Mouse (Mus musculus) kidney, embryonic 14.5 days (tissue): ENCODE measurements around the gene Prdm16. TPM values are rescaled to one million over a fixed set of nuclear protein-coding genes. Genes with fewer than 3 reads are reported as not detected.

Experiments
- ATAC-seq: fragments of 200-750 bp; cut with Nextera tagmentation; 2 replicates; pipeline ENCODE4 v1.8.0; 2017; ENCODE audit warnings: moderate number of reproducible peaks, mild to moderate bottlenecking, moderate TSS enrichment, moderate library complexity; ENCODE audit not compliant: low FRiP score, low TSS enrichment
- H3K27ac ChIP-seq: fragments of 300-500 bp; sonication (generic); 2 replicates; pipeline ENCODE4 v1.5.1; 2014; ENCODE audit warnings: low read depth, mild to moderate bottlenecking, low read length, moderate library complexity, mixed read lengths
- H3K27me3 ChIP-seq: fragments of 300-500 bp; sonication (generic); 2 replicates; pipeline ENCODE4 v1.6.1; 2014; ENCODE audit warnings: mild to moderate bottlenecking, low read length; ENCODE audit not compliant: control insufficient read depth, insufficient read depth
- H3K36me3 ChIP-seq: fragments of 300-500 bp; sonication (generic); 2 replicates; pipeline ENCODE4 v1.6.1; 2014; ENCODE audit warnings: low read length, mixed read lengths; ENCODE audit not compliant: control insufficient read depth, insufficient read depth
- H3K4me1 ChIP-seq: fragments of 300-500 bp; sonication (generic); 2 replicates; pipeline ENCODE4 v1.6.1; 2014; ENCODE audit warnings: low read length, mixed read lengths; ENCODE audit not compliant: control insufficient read depth, insufficient read depth
- H3K4me2 ChIP-seq: fragments of 300-500 bp; sonication (generic); replicated peaks from 2 replicates; pipeline ENCODE4 v1.6.1; 2014; ENCODE audit warnings: low read depth, mild to moderate bottlenecking, low read length
- H3K4me3 ChIP-seq: fragments of 300-500 bp; sonication (generic); 2 replicates; pipeline ENCODE4 v1.5.1; 2014; ENCODE audit warnings: mild to moderate bottlenecking, low read length
- H3K9ac ChIP-seq: fragments of 300-500 bp; sonication (generic); 2 replicates; pipeline ENCODE4 v1.6.1; 2014; ENCODE audit warnings: low read depth, mild to moderate bottlenecking, low read length, moderate library complexity
- H3K9me3 ChIP-seq: fragments of 300-500 bp; sonication (generic); 2 replicates; pipeline ENCODE4 v1.6.1; 2016; ENCODE audit warnings: low read length; ENCODE audit not compliant: control insufficient read depth
- WGBS: fragments of 180-500 bp; shearing (Covaris S2); extraction: QIAGEN DNeasy Blood & Tissue Kit; methylation state at CpG from one replicate; pipeline ENCODE4 v1.1.7; 2014; 5-methylcytosine and 5-hydroxymethylcytosine counted together
- polyA plus RNA-seq: library from polyadenylated mRNA; unstranded; fragments of >200 nt; fragmentation: Nextera tagmentation; extraction: Ambion mirVana; gene quantifications from 2 replicates; pipeline ENCODE4 v1.2.1, GENCODE M21; 2014

The Prdm16 gene
- polyA plus RNA-seq, 1 experiment from 2014 or later = 25.4 TPM

- Histone ChIP-seq H3K4me2 (no peak overlapping the region), H3K27ac (no peak overlapping the region; the same call in 1 of the 2 replicates), H3K4me1 (peaks cover 33% of the 10 kb centered on the region), H3K27me3 (peaks cover 62% of the 10 kb centered on the region), H3K36me3 (no peaks in the 10 kb centered on the region), H3K4me3 (no peak overlapping the region), H3K9me3 (no peaks in the 10 kb centered on the region), H3K9ac (no peak overlapping the region)
- ATAC-seq = peak; percentile 15; the same call in 1 of the 2 replicates
- 60% methylated on average over 4 of the region's 4 CpGs for WGBS
Observed at GRCm38 (mm10) chr4:154543128-154543527, 93.5 kb downstream of the Prdm16 start.

GRCm38 (mm10) chr4:154542568-154542967 lies 94.1 kb downstream of the Prdm16 start:
- Histone ChIP-seq H3K27me3 (peaks cover 59% of the 10 kb centered on the region), H3K4me3 (no peak overlapping the region), H3K4me2 (no peak overlapping the region), H3K9ac (no peak overlapping the region), H3K36me3 (no peaks in the 10 kb centered on the region), H3K9me3 (no peaks in the 10 kb centered on the region), H3K4me1 (peaks cover 33% of the 10 kb centered on the region), H3K27ac (no peak overlapping the region; the same call in 1 of the 2 replicates)
- ATAC-seq = no peak
- 33% methylated on average over 5 of the region's 5 CpGs for WGBS

- no peak overlapping the region for H3K4me3 ChIP-seq
Observed at GRCm38 (mm10) chr4:154541632-154542276, 94.9 kb downstream of the Prdm16 start.

GRCm38 (mm10) chr4:154540671-154541070 lies 96.0 kb downstream of the Prdm16 start:
- WGBS = 37% methylated on average over 10 of the region's 10 CpGs
- H3K4me3 ChIP-seq = no peak overlapping the region
- no peak overlapping the region for H3K4me2 ChIP-seq
- peaks cover 35% of the 10 kb centered on the region for H3K4me1 ChIP-seq
- ATAC-seq = 0 out of 2 replicates have a peak, but pooled peaks have one; percentile 47
- H3K27ac ChIP-seq = peak overlapping the region; percentile 30; the same call in 1 of the 2 replicates
- no peaks in the 10 kb centered on the region for H3K36me3 ChIP-seq
- H3K27me3 ChIP-seq = peaks cover 60% of the 10 kb centered on the region
- H3K9me3 ChIP-seq = no peaks in the 10 kb centered on the region
- no peak overlapping the region for H3K9ac ChIP-seq

More at GRCm38 (mm10) chr4:154541632-154542276, 94.9 kb downstream of the Prdm16 start:
- Histone ChIP-seq H3K36me3 (no peaks in the 10 kb centered on the region), H3K4me2 (no peak overlapping the region), H3K9me3 (no peaks in the 10 kb centered on the region), H3K4me1 (peaks cover 33% of the 10 kb centered on the region), H3K9ac (no peak overlapping the region), H3K27ac (peak overlapping the region; percentile 70; the same call in 1 of the 2 replicates), H3K27me3 (peaks cover 60% of the 10 kb centered on the region)
- WGBS = 63% methylated on average over 9 of the region's 9 CpGs
- no peak for ATAC-seq

GRCm38 (mm10) chr4:154539703-154540102 lies 97.0 kb downstream of the Prdm16 start:
- no peaks in the 10 kb centered on the region for H3K9me3 ChIP-seq
- H3K27ac ChIP-seq = peak overlapping the region; percentile 1
- H3K9ac ChIP-seq = no peak overlapping the region
- H3K4me2 ChIP-seq = no peak overlapping the region
- H3K27me3 ChIP-seq = peaks cover 55% of the 10 kb centered on the region
- no peak overlapping the region for H3K4me3 ChIP-seq
- ATAC-seq = no peak
- H3K4me1 ChIP-seq = peaks cover 30% of the 10 kb centered on the region
- H3K36me3 ChIP-seq = no peaks in the 10 kb centered on the region
- 72% methylated on average over 12 of the region's 12 CpGs for WGBS

- WGBS = 66% methylated on average over 4 of the region's 4 CpGs
- no peak overlapping the region for H3K9ac ChIP-seq
- no peaks in the 10 kb centered on the region for H3K9me3 ChIP-seq
- no peak overlapping the region for H3K4me2 ChIP-seq
- H3K36me3 ChIP-seq = no peaks in the 10 kb centered on the region
- ATAC-seq = no peak
- no peak overlapping the region for H3K27ac ChIP-seq
- peaks cover 55% of the 10 kb centered on the region for H3K27me3 ChIP-seq
- peaks cover 25% of the 10 kb centered on the region for H3K4me1 ChIP-seq
- no peak overlapping the region for H3K4me3 ChIP-seq
Observed at GRCm38 (mm10) chr4:154538727-154539126, 97.9 kb downstream of the Prdm16 start.

- Histone ChIP-seq H3K4me3 (no peak overlapping the region), H3K27ac (no peak overlapping the region), H3K4me1 (0 out of 2 replicates have a peak, but pooled peaks cover 11% of the 10 kb centered on the region), H3K9ac (no peak overlapping the region), H3K36me3 (no peaks in the 10 kb centered on the region), H3K4me2 (no peak overlapping the region), H3K27me3 (peaks cover 39% of the 10 kb centered on the region), H3K9me3 (no peaks in the 10 kb centered on the region)
- no peak for ATAC-seq
- 46% methylated on average over 5 of the region's 5 CpGs for WGBS
Observed at GRCm38 (mm10) chr4:154536110-154536509, 100.6 kb downstream of the Prdm16 start.

GRCm38 (mm10) chr4:154531368-154531767 lies 105.3 kb downstream of the Prdm16 start:
- Histone ChIP-seq H3K9me3 (no peaks in the 10 kb centered on the region), H3K9ac (no peak overlapping the region), H3K4me1 (0 out of 2 replicates have a peak, but pooled peaks cover 1% of the 10 kb centered on the region), H3K27me3 (peaks cover 33% of the 10 kb centered on the region), H3K4me3 (no peak overlapping the region), H3K27ac (no peak overlapping the region), H3K36me3 (no peaks in the 10 kb centered on the region), H3K4me2 (no peak overlapping the region)
- ATAC-seq = no peak
- WGBS = 59% methylated on average over 4 of the region's 4 CpGs

- 73% methylated on average over 7 of the region's 7 CpGs for WGBS
- no peaks in the 10 kb centered on the region for H3K4me1 ChIP-seq
- peaks cover 25% of the 10 kb centered on the region; the same call in 1 of the 2 replicates for H3K27me3 ChIP-seq
Observed at GRCm38 (mm10) chr4:154530336-154530735, 106.3 kb downstream of the Prdm16 start.

More at GRCm38 (mm10) chr4:154530336-154530735, 106.3 kb downstream of the Prdm16 start:
- no peaks in the 10 kb centered on the region for H3K36me3 ChIP-seq
- H3K9me3 ChIP-seq = no peaks in the 10 kb centered on the region
- H3K4me3 ChIP-seq = no peak overlapping the region
- no peak overlapping the region for H3K27ac ChIP-seq
- no peak overlapping the region for H3K4me2 ChIP-seq
- no peak for ATAC-seq
- no peak overlapping the region for H3K9ac ChIP-seq
